Mouse (Mus musculus) kidney, adult 2 months (tissue): ENCODE measurements around the gene Zfp719. TPM values are rescaled to one million over a fixed set of nuclear protein-coding genes. Genes with fewer than 3 reads are reported as not detected.

Source experiments
- DNase-seq: peaks from one replicate; pipeline ENCODE4 v3.0.0; 2021
- H3K27ac ChIP-seq: fragments of 200-500 bp; 2 replicates; pipeline ENCODE4 v1.5.1; 2012; ENCODE audit warnings: low read depth, low read length, control low read depth, inconsistent platforms; ENCODE audit not compliant: insufficient read depth
- H3K27me3 ChIP-seq: fragments of 200-500 bp; replicated peaks from 2 replicates; pipeline ENCODE4 v1.6.1; 2012; ENCODE audit warnings: mild to moderate bottlenecking, moderate library complexity, low read length, inconsistent platforms; ENCODE audit not compliant: control insufficient read depth, insufficient read depth
- H3K36me3 ChIP-seq: fragments of 200-500 bp; 2 replicates; pipeline ENCODE4 v1.6.1; 2012; ENCODE audit warnings: mild to moderate bottlenecking, moderate library complexity, low read length, inconsistent platforms; ENCODE audit not compliant: control insufficient read depth, insufficient read depth
- H3K4me1 ChIP-seq: fragments of 200-500 bp; 2 replicates; pipeline ENCODE4 v1.6.1; 2011; ENCODE audit warnings: low read length; ENCODE audit not compliant: control insufficient read depth, insufficient read depth
- H3K4me3 ChIP-seq: fragments of 200-500 bp; 2 replicates; pipeline ENCODE4 v1.5.1; 2011; ENCODE audit warnings: mild to moderate bottlenecking, low read depth, low read length, control low read depth; ENCODE audit not compliant: insufficient read depth
- CTCF ChIP-seq: fragments of 200-500 bp; conservative IDR thresholded peaks from 2 replicates; pipeline ENCODE4 v1.5.1; 2011; ENCODE audit warnings: low read depth, mild to moderate bottlenecking, control low read depth, low read length, moderate library complexity, mixed read lengths; ENCODE audit not compliant: insufficient read depth, insufficient read length
- POLR2A ChIP-seq: fragments of 200-500 bp; IDR thresholded peaks from one replicate; pipeline ENCODE4 v1.6.1; 2011; ENCODE audit warnings: low read depth, low read length, control low read depth
- WGBS: fragments of 180-500 bp; shearing (Covaris S2); methylation state at CpG from one replicate; pipeline ENCODE4 v1.1.7; 2018; 5-methylcytosine and 5-hydroxymethylcytosine counted together
- polyA plus RNA-seq: library from polyadenylated mRNA; depleted of rRNA; stranded (reverse); fragments of >200 nt; gene quantifications from 2 replicates; pipeline ENCODE4 v1.2.3, GENCODE M21; 2012; rRNA removed

Gene Zfp719
- 2.1 and 2.6 TPM in 2 replicates for polyA plus RNA-seq

DNA sequence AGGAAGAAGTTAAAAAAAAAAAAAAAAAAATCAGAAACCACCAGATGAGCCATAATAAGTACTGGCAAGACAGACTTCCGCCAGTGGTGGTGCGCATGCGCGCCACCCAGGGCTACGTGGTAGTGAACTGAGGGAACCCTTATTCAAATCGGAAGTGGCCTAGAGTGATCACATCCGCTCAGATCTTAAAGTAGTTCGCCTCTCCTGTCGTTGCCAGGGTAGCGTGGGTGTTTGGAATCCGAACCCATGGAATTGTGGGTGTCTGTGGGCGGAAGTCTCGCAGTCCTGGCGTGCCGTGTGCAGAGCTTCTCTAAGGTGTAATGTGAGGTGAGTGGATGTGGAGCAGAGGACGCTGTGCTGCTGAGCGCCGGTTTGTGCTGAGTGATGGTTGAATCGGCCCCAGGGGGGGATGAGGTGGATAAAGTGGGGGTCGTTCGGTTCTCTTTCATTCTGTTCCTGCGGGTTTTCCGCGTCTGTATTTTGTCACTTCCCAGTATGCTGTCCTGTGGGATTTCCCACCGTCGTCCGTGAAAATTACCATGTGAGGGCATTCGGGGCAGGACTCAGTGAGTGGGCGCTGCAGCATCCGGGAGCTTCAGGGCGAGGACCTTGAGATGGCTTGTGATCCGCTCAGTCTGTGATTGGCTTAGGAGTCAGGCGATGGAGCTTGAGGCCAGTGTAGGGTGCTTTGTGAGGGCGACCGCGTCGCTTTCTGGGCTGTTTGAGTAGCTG is at the start of gene Zfp719:
Zfp719 (plus strand) TSS at position 171 of the 732 bp plus-strand sequence.
- peak within 1 kb of the TSS; percentile 54 for H3K4me3 ChIP-seq
- under 1% methylated on average over 37 of the region's 37 CpGs for WGBS
- peak; percentile 98 for DNase-seq
- peak within 1 kb of the TSS; percentile 14 for H3K27ac ChIP-seq
- no peaks in the 10 kb centered on the region for H3K27me3 ChIP-seq
- H3K36me3 ChIP-seq, result no peaks in the 10 kb centered on the region
- TF ChIP-seq CTCF, result no peak
- peak; percentile 16 for TF ChIP-seq POLR2A
- H3K4me1 ChIP-seq, result peaks cover 6% of the 10 kb centered on the region

DNA sequence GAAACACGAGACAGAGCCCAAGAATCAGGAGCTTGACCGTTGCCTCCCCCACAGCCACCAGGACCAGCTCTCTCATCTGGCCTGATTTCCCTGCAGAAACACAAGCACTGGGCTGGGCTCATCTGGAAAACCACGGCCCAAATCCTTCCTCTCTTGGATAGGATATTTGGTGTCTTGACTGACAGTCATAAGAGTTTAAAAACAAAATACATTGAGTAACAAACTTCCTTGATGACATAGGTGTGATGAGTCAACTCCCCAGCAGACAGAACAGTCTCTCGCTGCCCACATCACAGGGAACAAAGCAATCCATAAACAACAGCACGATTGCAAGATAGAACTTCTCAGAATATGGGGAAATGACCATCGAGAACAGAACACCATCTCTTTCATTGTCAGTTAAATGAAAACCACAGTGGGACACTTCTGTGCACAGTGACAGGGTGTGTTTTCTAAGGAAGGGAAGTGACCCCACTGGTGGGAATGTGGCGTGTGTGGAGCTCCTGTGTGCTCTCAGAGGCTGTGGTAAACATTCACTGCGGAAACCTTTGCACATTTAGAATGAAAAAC is 49.1 kb upstream of the Zfp719 start:
- no peaks in the 10 kb centered on the region for H3K27me3 ChIP-seq
- H3K4me1 ChIP-seq, result no peaks in the 10 kb centered on the region
- WGBS, result 56% methylated on average over 8 of the region's 8 CpGs
- TF ChIP-seq CTCF, result no peak
- TF ChIP-seq POLR2A, result no peak
- H3K4me3 ChIP-seq, result no peak overlapping the region
- no peak for DNase-seq
- H3K27ac ChIP-seq, result no peak overlapping the region
- no peaks in the 10 kb centered on the region for H3K36me3 ChIP-seq

DNA sequence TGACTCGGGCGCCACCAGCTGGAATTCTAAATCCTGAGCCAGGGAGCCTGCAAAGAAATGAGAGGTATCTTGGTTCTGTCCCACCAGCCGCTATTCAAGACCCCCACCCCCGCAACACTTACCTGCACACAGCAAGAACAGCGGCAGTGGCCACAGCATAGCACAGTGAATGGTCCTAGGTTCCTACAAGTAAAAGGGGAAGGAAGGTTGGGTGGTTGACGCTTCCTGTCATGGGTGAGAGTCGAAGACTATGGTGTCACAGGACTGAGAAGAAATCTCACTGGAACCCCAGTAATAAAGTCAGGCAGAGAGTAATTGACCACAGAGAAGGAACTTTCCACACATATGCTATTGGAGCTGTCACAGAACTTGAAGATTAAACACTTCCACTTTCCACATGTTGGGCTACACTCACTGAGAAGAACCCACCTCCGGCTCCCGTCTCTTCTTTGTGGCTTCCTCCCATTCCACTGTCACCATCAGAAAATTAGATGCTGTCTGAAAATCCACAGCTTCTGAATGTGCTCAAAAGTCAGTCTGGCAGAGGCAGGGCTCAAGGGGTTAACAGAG is 46.4 kb upstream of the Zfp719 start:
- Histone ChIP-seq H3K4me3 (no peak overlapping the region), H3K27me3 (no peaks in the 10 kb centered on the region), H3K27ac (no peak overlapping the region), H3K4me1 (no peaks in the 10 kb centered on the region), H3K36me3 (no peaks in the 10 kb centered on the region)
- peak; percentile 12 for DNase-seq
- TF ChIP-seq CTCF (no peak), POLR2A (no peak)
- 84% methylated on average over 9 of the region's 9 CpGs for WGBS

DNA sequence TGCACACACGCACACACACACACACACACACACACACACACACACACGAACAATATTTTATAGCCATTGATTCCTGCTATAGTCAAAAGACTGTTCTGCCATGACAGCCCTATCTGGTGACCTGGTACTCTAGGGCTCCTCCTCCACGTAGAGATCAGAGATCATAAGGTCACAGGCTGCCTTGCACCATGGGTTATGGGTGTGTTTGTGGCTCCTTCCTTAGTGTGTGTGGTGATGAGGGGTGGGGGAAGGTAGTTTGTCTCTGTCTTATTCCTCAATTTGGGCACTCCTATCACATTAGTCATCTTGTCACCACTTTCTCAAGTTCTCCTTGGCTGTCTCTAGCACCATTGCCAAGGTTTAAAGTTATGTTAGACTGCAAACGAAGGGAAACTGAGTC is 40.9 kb upstream of the Zfp719 start:
- no peak for DNase-seq
- no peak overlapping the region for H3K4me3 ChIP-seq
- 66% methylated on average over 4 of the region's 4 CpGs for WGBS
- H3K36me3 ChIP-seq, result no peaks in the 10 kb centered on the region
- TF ChIP-seq CTCF (no peak), POLR2A (no peak)
- H3K27ac ChIP-seq, result no peak overlapping the region
- H3K27me3 ChIP-seq, result no peaks in the 10 kb centered on the region
- no peaks in the 10 kb centered on the region for H3K4me1 ChIP-seq

GRCm38 (mm10) chr7:43544225-43544977 is 35.0 kb upstream of the Zfp719 start, which contains the start of gene Cd33:
Cd33 (minus strand) TSS chr7:43544428.
- no peak for DNase-seq
- no peak for TF ChIP-seq CTCF
- no peak for TF ChIP-seq POLR2A
- Histone ChIP-seq H3K4me1 (no peaks in the 10 kb centered on the region), H3K36me3 (no peaks in the 10 kb centered on the region), H3K27me3 (no peaks in the 10 kb centered on the region), H3K27ac (no peak within 1 kb of the TSS), H3K4me3 (no peak within 1 kb of the TSS)
- WGBS, result 75% methylated on average over 7 of the region's 7 CpGs

GRCm38 (mm10) chr7:43545656-43546545 is 33.5 kb upstream of the Zfp719 start:
- no peaks in the 10 kb centered on the region for H3K27me3 ChIP-seq
- no peak for DNase-seq
- no peaks in the 10 kb centered on the region for H3K36me3 ChIP-seq
- TF ChIP-seq POLR2A (no peak), CTCF (no peak)
- H3K4me3 ChIP-seq, result no peak overlapping the region
- H3K4me1 ChIP-seq, result no peaks in the 10 kb centered on the region
- WGBS, result 34% methylated on average over 7 of the region's 7 CpGs
- H3K27ac ChIP-seq, result no peak overlapping the region
